Mouse (Mus musculus): ENCODE measurements around the gene Tmem164. TPM values are rescaled to one million over a fixed set of nuclear protein-coding genes. Genes with fewer than 3 reads are reported as not detected.

Gene Tmem164
- total RNA-seq, 2 experiments from 2014 or later, result 31.0 to 54.4 TPM

GRCm38 (mm10) chrX:142682990-142683389 is 1.8 kb downstream of the Tmem164 start:
- peak; percentile 34 to 36 for DNase-seq
- intact Hi-C loops (cut with DNase I), result loop anchor here (5.0 kb wide), 1 partner anchor 124 kb away; no protein-coding TSS in a partner anchor

- DNase-seq, result no peak
- intact Hi-C loops (cut with DNase I), result loop anchor here (5.0 kb wide), 1 partner anchor 123 kb away; no protein-coding TSS in a partner anchor
Observed at GRCm38 (mm10) chrX:142684674-142685073, 3.5 kb downstream of the Tmem164 start.

- intact Hi-C loops (cut with DNase I), result no loop called here
- no peak for DNase-seq
Observed at GRCm38 (mm10) chrX:142685676-142686075, 4.5 kb downstream of the Tmem164 start.

GRCm38 (mm10) chrX:142688509-142688908 is 7.3 kb downstream of the Tmem164 start:
- intact Hi-C loops (cut with DNase I), result no loop called here

GRCm38 (mm10) chrX:142693256-142693655 is 12.1 kb downstream of the Tmem164 start:
- intact Hi-C loops (cut with DNase I), result no loop called here
- no peak for DNase-seq

More at GRCm38 (mm10) chrX:142688509-142688908, 7.3 kb downstream of the Tmem164 start:
- DNase-seq, result no peak

- intact Hi-C loops (cut with DNase I), result no loop called here
- DNase-seq, result no peak
Observed at GRCm38 (mm10) chrX:142694338-142694737, 13.1 kb downstream of the Tmem164 start.

- intact Hi-C loops (cut with DNase I), result no loop called here
- no peak for DNase-seq
Observed at GRCm38 (mm10) chrX:142694856-142695255, 13.7 kb downstream of the Tmem164 start.

- DNase-seq, result no peak
- intact Hi-C loops (cut with DNase I), result no loop called here
Observed at GRCm38 (mm10) chrX:142696789-142697188, 15.6 kb downstream of the Tmem164 start.

- no peak for DNase-seq
- intact Hi-C loops (cut with DNase I), result no loop called here
Observed at GRCm38 (mm10) chrX:142697545-142698204, 16.5 kb downstream of the Tmem164 start.

- intact Hi-C loops (cut with DNase I), result no loop called here
- no peak for DNase-seq
Observed at GRCm38 (mm10) chrX:142698212-142698611, 17.0 kb downstream of the Tmem164 start.

- intact Hi-C loops (cut with DNase I), result no loop called here
Observed at GRCm38 (mm10) chrX:142702094-142702493, 20.9 kb downstream of the Tmem164 start.

GRCm38 (mm10) chrX:142702566-142702965 is 21.4 kb downstream of the Tmem164 start:
- intact Hi-C loops (cut with DNase I), result no loop called here
- peak; percentile 25 to 46 for DNase-seq

More at GRCm38 (mm10) chrX:142702094-142702493, 20.9 kb downstream of the Tmem164 start:
- DNase-seq, result no peak

GRCm38 (mm10) chrX:142703953-142704352 is 22.7 kb downstream of the Tmem164 start:
- intact Hi-C loops (cut with DNase I), result no loop called here
- no peak for DNase-seq

GRCm38 (mm10) chrX:142708257-142708656 is 27.1 kb downstream of the Tmem164 start:
- intact Hi-C loops (cut with DNase I), result no loop called here
- DNase-seq, result no peak

- no peak for DNase-seq
- intact Hi-C loops (cut with DNase I), result no loop called here
Observed at GRCm38 (mm10) chrX:142716014-142716413, 34.8 kb downstream of the Tmem164 start.

GRCm38 (mm10) chrX:142717958-142718478 is 36.8 kb downstream of the Tmem164 start:
- DNase-seq, result no peak
- intact Hi-C loops (cut with DNase I), result no loop called here

GRCm38 (mm10) chrX:142718759-142719158 is 37.6 kb downstream of the Tmem164 start:
- no peak for DNase-seq
- intact Hi-C loops (cut with DNase I), result no loop called here

GRCm38 (mm10) chrX:142721897-142722296 is 40.7 kb downstream of the Tmem164 start:
- DNase-seq, result no peak
- intact Hi-C loops (cut with DNase I), result no loop called here

GRCm38 (mm10) chrX:142724203-142724602 is 43.0 kb downstream of the Tmem164 start:
- DNase-seq, result no peak
- intact Hi-C loops (cut with DNase I), result no loop called here

- intact Hi-C loops (cut with DNase I), result no loop called here
- no peak for DNase-seq
Observed at GRCm38 (mm10) chrX:142725571-142725970, 44.4 kb downstream of the Tmem164 start.

GRCm38 (mm10) chrX:142726311-142726710 is 45.1 kb downstream of the Tmem164 start:
- DNase-seq, result no peak
- intact Hi-C loops (cut with DNase I), result no loop called here

- intact Hi-C loops (cut with DNase I), result no loop called here
- no peak for DNase-seq
Observed at GRCm38 (mm10) chrX:142727847-142728246, 46.6 kb downstream of the Tmem164 start.

All from heart, postnatal 14 days (tissue).